Mouse (Mus musculus) megakaryocyte progenitor cell, adult 5-6 weeks (primary cell): ENCODE data around the gene Ppp1r1b. TPM values are rescaled to one million over a fixed set of nuclear protein-coding genes. Genes with fewer than 3 reads are reported as not detected.
A peak's percentile ranks its signal among the peaks of the same experiment; 100 is the strongest.

Experiments
- ATAC-seq: replicated peaks from 2 replicates; pipeline ENCODE4 v1.8.0; 2016; ENCODE audit warnings: mild to moderate bottlenecking, moderate TSS enrichment, inconsistent platforms; ENCODE audit not compliant: poor library complexity
- total RNA-seq, 2 experiments: library from RNA; stranded (forward) in 1 of 2; stranded (reverse) in 1 of 2; fragments of 157-497, 149-512 nt in 1 of 2; fragments of 200-1000 nt in 1 of 2; gene quantifications; 2 replicates each; pipeline versions ENCODE4 v1.2.3 to v1.2.4; 2015 to 2017

Gene Ppp1r1b
- total RNA-seq, 2 experiments from 2014 or later = not detected

- peak; percentile 52 for ATAC-seq
Measured at GRCm38 (mm10) chr11:98345253-98345652, 3.0 kb upstream of the Ppp1r1b start.

DNA sequence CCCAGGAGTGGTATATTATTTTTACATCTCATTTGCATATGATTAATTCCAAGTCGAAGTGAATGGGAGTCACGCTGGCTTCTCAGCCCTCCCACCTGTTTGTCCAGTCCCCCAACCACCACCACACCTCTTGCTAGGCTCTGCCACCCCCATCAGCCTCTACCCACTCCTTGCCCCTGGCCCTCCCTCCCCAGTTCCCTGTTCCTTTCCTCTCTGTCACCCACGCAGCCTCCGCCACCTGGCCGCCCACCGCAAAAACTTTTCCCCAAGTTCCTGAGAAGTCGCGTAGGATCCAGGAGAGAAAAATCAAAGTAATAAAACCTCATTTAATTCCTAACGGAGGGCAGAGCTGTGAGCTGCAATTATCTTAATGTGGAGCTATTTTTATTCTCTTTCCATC lies 2.0 kb upstream of the Ppp1r1b start:
- ATAC-seq = no peak

- no peak for ATAC-seq
Measured at GRCm38 (mm10) chr11:98347385-98348082, 670 bp upstream of the Ppp1r1b start.

DNA sequence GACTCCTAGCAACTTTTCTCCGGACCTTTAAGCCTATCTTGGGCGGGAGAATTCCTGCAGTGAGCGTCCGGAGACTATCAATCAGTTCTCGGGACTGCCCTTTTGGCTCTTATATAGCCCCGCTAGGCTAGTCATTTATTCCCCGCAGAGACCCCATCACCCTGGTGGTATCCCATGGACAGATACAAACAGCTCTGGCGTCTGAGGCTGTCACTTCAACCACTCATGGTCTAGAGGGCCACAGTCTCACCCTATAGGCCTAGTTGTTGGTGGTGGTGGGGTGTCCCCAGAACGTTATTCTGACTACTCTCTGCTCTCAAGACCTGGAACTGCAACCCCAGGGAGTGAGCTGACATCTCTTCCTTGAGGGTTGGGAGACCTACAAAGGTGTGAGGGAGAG lies 1.1 kb downstream of the Ppp1r1b start:
- no peak for ATAC-seq

GRCm38 (mm10) chr11:98352272-98352990 lies 4.2 kb downstream of the Ppp1r1b start:
- ATAC-seq = no peak

DNA sequence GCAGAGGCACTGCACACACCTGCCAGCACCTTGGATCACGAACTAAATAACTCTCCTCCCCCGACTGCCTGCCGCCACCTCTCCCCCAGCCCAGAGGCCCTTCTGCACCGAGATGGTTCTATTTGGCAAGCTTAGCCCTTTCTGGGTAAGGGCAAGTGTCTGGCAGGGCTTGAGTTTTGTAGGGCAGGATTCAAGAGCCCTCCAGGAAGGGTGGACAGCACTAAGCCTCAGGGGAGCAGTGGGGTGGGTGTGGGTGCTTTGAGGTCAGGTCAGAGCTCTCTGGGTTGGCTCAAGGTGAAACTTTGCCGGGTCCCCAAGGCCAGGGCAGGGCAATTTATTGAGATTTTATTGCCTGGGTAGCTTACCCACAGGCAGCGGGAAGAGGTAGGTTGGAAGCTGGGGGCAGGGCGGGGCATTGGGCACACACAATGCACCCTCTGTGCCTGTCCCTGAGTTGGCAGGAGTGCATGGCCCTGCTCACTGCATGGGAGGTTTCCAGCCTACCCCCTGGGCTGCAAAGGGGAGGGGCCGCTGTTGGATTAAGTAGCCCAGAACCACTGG lies 5.5 kb downstream of the Ppp1r1b start:
- no peak for ATAC-seq

DNA sequence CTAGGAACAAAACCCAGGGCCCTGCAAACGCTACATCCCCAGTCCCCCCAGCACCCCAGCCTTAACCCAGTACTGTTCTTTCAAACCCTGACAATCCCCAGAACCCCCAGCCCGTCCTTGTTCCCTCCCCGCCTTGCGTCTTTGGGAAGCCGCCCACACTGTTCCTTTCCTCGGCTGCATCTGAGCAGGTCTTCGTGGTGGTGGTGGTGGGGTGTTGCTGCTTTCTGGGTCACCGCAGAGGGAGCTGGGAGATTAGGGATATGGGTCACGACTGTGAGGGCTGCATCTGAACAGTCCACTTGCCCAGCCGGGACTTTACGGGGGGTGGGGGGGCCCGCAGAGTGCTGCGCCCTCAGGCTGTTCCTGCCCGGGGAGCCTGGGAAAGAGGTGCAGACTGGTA lies 6.2 kb downstream of the Ppp1r1b start:
- no peak for ATAC-seq

GRCm38 (mm10) chr11:98355732-98356299 lies 7.6 kb downstream of the Ppp1r1b start:
- ATAC-seq = peak; percentile 73

- ATAC-seq = no peak
Measured at GRCm38 (mm10) chr11:98356625-98357394, 8.6 kb downstream of the Ppp1r1b start.

- ATAC-seq = no peak; the same call in 1 of the 2 replicates
Measured at GRCm38 (mm10) chr11:98357396-98358160, 9.4 kb downstream of the Ppp1r1b start.

DNA sequence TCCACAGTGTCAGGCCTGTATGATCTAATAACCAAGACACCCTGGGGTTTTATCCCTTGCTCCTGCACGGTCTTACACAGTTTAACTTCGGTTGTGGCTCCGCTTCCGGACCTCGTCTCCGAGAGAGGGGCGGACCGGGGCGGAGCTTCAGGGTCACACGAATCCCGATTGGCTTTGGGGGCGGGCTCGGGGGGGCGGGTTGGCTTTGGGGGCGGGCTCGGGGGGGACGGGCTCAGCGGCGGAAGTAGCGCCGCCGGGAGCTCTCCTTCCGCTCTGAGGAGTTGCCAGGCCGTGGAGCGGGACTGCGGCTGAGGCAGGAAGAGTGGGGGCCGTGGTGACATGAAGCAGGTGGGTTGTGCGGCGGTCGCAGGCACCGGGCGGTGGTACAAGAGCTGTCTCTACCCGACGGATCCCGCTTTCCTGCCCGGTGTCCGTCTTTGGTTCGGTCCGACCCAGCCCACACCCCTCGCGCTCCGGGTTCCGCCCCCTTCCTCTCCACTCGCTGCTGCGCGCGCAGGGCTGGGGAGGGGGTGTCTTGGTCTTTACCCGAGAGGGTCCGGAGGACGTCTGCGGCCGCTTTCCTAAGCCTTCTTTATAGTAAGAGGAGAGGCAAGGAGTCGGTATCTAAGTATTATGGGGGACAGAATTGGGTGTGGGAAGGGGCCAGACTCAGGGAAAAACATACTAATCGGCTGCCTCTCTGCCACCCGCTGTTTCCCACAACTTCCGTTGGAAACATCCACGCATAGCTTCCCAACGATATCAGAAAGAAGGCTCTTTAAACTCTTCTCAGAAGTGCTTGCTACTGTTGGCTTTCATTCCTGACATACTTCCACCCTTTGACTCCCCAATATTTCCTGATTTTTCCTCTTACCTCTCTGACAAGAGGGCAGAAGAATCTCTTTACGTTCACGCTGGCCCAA lies 10.2 kb downstream of the Ppp1r1b start, which contains the start of gene Stard3:
Stard3 (plus strand) TSS at position 208 of the 923 bp plus-strand sequence.
- peak; percentile 72 for ATAC-seq

GRCm38 (mm10) chr11:98360866-98361521 lies 12.8 kb downstream of the Ppp1r1b start:
- peak; percentile 50 for ATAC-seq

DNA sequence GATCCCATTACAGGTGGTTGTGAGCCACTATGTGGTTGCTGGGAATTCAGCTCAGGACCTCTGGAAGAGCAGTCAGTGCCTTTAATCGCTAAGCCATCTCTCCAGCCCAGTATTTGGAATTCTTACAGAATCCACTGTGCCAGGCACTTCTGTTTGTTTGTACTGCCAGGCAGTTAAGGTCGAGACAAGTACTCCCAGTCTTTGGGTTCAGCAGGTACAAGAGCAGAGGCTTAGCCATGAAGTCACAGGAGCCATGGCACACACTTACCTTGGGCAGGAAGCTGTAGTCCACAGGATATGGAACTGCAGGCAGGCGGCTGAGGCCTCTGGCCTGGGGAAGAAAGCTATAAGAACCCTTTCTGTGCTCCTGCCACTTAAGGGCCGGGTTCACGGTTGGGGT lies 15.6 kb downstream of the Ppp1r1b start:
- ATAC-seq = no peak

DNA sequence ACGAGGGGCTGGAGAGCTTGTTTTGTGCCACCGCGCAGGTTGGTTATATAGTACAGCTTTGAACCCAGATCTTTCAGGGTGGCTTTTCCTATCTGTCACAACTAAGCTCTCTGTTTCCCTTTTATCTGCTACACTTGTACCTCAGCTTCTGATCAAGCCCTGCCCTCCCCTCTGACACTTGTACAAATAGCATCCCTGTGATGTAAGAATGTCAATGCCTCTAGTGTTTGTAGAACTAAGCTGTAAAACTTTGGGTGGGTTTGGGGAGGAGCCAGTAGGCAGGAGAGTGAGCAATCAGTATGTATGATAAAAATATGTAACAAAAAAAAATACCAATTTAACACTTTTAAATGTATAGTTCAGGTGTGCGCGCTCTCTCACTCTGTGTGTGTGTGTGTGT lies 16.2 kb downstream of the Ppp1r1b start:
- ATAC-seq = no peak

DNA sequence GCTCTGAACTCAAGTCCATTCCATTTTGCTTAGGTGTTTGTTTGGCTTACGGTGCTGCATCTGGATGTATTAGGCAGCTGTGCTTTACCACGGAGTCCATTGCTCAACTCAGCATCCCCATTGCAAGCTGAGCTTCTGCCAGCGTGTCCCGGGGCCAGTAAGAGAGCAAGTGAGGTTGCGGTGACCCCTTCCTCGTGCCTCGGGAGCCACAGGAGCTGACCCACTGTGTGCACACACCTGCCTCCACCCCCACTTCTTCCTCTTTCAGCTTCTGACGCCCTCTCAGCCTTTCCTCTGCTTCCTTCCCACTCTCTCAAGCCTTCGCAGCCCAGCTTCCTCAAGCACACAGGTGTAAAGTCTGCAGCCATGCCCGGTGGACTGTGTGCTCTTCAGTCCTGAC lies 18.1 kb downstream of the Ppp1r1b start:
- ATAC-seq = peak; percentile 80

GRCm38 (mm10) chr11:98367171-98367862 lies 19.1 kb downstream of the Ppp1r1b start:
- ATAC-seq = no peak

GRCm38 (mm10) chr11:98367863-98368186 lies 19.6 kb downstream of the Ppp1r1b start:
- ATAC-seq = no peak

- ATAC-seq = no peak
Measured at GRCm38 (mm10) chr11:98369337-98369736, 21.1 kb downstream of the Ppp1r1b start.
